Mouse (Mus musculus) CH12.LX (cell line): Measurements from ENCODE around the gene Pds5a. TPM values are rescaled to one million over a fixed set of nuclear protein-coding genes. Genes with fewer than 3 reads are reported as not detected.

Source experiments
- DNase-seq: peaks from one replicate; pipeline ENCODE4 v3.0.0-alpha.2; 2013; ENCODE audit errors: extremely low read depth
- H3K27ac ChIP-seq: 2 replicates; pipeline ENCODE4 v1.5.1; 2012; ENCODE audit warnings: low read depth, mild to moderate bottlenecking, control low read depth, moderate library complexity; ENCODE audit not compliant: insufficient read depth
- H3K27me3 ChIP-seq: replicated peaks from 2 replicates; pipeline ENCODE3; 2012; ENCODE audit warnings: inconsistent platforms
- H3K36me3 ChIP-seq, 2 experiments: replicated peaks in 1 of 2; 2 replicates each; pipeline versions ENCODE3 to v1.6.1; 2012; ENCODE audit warnings: inconsistent platforms in 1 of 2, low read length in 1 of 2, mild to moderate bottlenecking in 1 of 2, mixed read lengths in 1 of 2, moderate library complexity in 1 of 2; ENCODE audit not compliant: control insufficient read depth in 1 of 2, insufficient read depth in 1 of 2
- H3K4me1 ChIP-seq, 2 experiments: 2 replicates each; pipeline ENCODE4 v1.6.1; 2012; ENCODE audit warnings: inconsistent platforms in 1 of 2, moderate library complexity in 1 of 2; ENCODE audit not compliant: insufficient read depth in 2 of 2, control insufficient read depth in 1 of 2
- H3K4me2 ChIP-seq: 2 replicates; pipeline ENCODE4 v1.6.1; 2012; ENCODE audit warnings: low read depth, mild to moderate bottlenecking, control low read depth; ENCODE audit not compliant: poor library complexity, insufficient read depth, severe bottlenecking
- H3K4me3 ChIP-seq, 3 experiments: fragments of 150-350 bp in 1 of 3; sonication (generic) in 1 of 3; replicated peaks in 1 of 3; 2 replicates each; pipeline versions ENCODE3 to v1.5.1; 2011 to 2012; ENCODE audit warnings: low read depth in 2 of 3, low read length in 2 of 3, mild to moderate bottlenecking in 2 of 3, moderate library complexity in 2 of 3, control low read depth in 1 of 3, improper control_type of control experiment in 1 of 3, inconsistent platforms in 1 of 3, mixed read lengths in 1 of 3; ENCODE audit not compliant: poor library complexity in 1 of 3
- H3K79me2 ChIP-seq: replicated peaks from 2 replicates; pipeline ENCODE4 v1.6.1; 2012; ENCODE audit warnings: mild to moderate bottlenecking, moderate library complexity; ENCODE audit not compliant: control insufficient read depth, poor library complexity, insufficient read depth, severe bottlenecking; ENCODE audit errors: extremely low read depth
- H3K9ac ChIP-seq: 2 replicates; pipeline ENCODE4 v1.6.1; 2012; ENCODE audit warnings: low read depth, mild to moderate bottlenecking, control low read depth, moderate library complexity; ENCODE audit not compliant: insufficient read depth
- H3K9me3 ChIP-seq: replicated peaks from 2 replicates; pipeline ENCODE3; 2012; ENCODE audit warnings: low read length, inconsistent platforms, mixed read lengths
- E2F4 ChIP-seq: IDR thresholded peaks from 2 replicates; pipeline ENCODE4 v1.6.1; 2011; ENCODE audit warnings: low read depth, low read length, improper control_type of control experiment; ENCODE audit not compliant: insufficient replicate concordance
- IRF4 ChIP-seq: IDR thresholded peaks from 2 replicates; pipeline ENCODE4 v1.6.1; 2014; ENCODE audit warnings: low read depth, mild to moderate bottlenecking, inconsistent platforms, low read length, improper control_type of control experiment
- MYC ChIP-seq: IDR thresholded peaks from 2 replicates; pipeline ENCODE4 v1.6.1; 2011; ENCODE audit warnings: low read depth, mild to moderate bottlenecking, improper control_type of control experiment, low read length
- NELFE ChIP-seq: IDR thresholded peaks from 2 replicates; pipeline ENCODE4 v1.6.1; 2011; ENCODE audit warnings: low read depth, low read length, improper control_type of control experiment
- SIN3A ChIP-seq: IDR thresholded peaks from 2 replicates; pipeline ENCODE4 v1.6.1; 2012; ENCODE audit warnings: low read length, improper control_type of control experiment, inconsistent platforms
- SMC3 ChIP-seq: IDR thresholded peaks from 2 replicates; pipeline ENCODE4 v1.6.1; 2011; ENCODE audit warnings: low read depth, low read length, improper control_type of control experiment
- dilution Hi-C: fragments of 300-500 bp; cut with MboI; formaldehyde crosslinking; loops from 2 replicates; pipeline ENCODE4 v1.14.3; 2020; ENCODE audit warnings: low sequenced_read_pairs; ENCODE audit not compliant: extremely low pct_unique_long_range_greater_than_20kb, extremely low pct_ligation_motif_present
- in situ Hi-C: fragments of 300-500 bp; cut with MboI; formaldehyde crosslinking; loops from 3 replicates; pipeline ENCODE4 v1.14.3; 2019; ENCODE audit warnings: low sequenced_read_pairs, low pct_ligation_motif_present, low pct_unique_long_range_greater_than_20kb, mixed read lengths
- polyA plus RNA-seq: library from polyadenylated mRNA; unstranded; fragments of >175 nt; gene quantifications from 2 replicates; pipeline ENCODE4 v1.2.1, GENCODE M21; 2012; ENCODE audit warnings: low read depth; ENCODE audit not compliant: insufficient read length
- total RNA-seq, 2 experiments: library from RNA; depleted of rRNA; stranded (reverse); fragments of 300-350 nt in 1 of 2; fragments of >200 nt in 1 of 2; gene quantifications; 2 replicates each; pipeline ENCODE4 v1.2.3; 2012 to 2014

Gene Pds5a
- total and polyA plus RNA-seq, 3 experiments: 126 to 178 (median 140) TPM

GRCm38 (mm10) chr5:65557109-65557508 is 141.0 kb downstream of the Pds5a start:
- peaks cover 0 to 13% of the 10 kb centered on the region in 2 experiments; a peak in 1 of 4 replicates for H3K4me1 ChIP-seq
- TF ChIP-seq IRF4: no peak
- no peak for TF ChIP-seq E2F4
- TF ChIP-seq SIN3A: no peak
- TF ChIP-seq MYC: no peak
- no peak for TF ChIP-seq NELFE
- TF ChIP-seq SMC3: no peak
- TF ChIP-seq, all 38 proteins: peak for 0
- Histone ChIP-seq H3K27me3 (no peaks in the 10 kb centered on the region), H3K4me3 (no peak overlapping the region), H3K9me3 (no peaks in the 10 kb centered on the region), H3K9ac (no peak overlapping the region), H3K4me2 (no peak overlapping the region), H3K27ac (no peak overlapping the region), H3K36me3 (peaks cover 8 to 54% of the 10 kb centered on the region in 2 experiments), H3K79me2 (peaks cover 75% of the 10 kb centered on the region)
- no peak for DNase-seq
- in situ Hi-C loops: no loop called here
- dilution Hi-C loops: no loop called here

Other genes starting within 250 kb of the Pds5a start
- gene Gm43552, start 205.4 kb downstream of the Pds5a start, total RNA-seq (2012; rRNA removed): not detected in 2 replicates
- not detected in 2 replicates for gene Gm43552, start 205.4 kb downstream of the Pds5a start, total RNA-seq (2014; rRNA removed)
- 1.5 and 2.1 TPM in 2 replicates for gene Gm43552, start 205.4 kb downstream of the Pds5a start, polyA plus RNA-seq
- gene Smim14, start 161.1 kb downstream of the Pds5a start, total RNA-seq (2012; rRNA removed): 9.7 and 11.4 TPM in 2 replicates
- 46.4 and 50.2 TPM in 2 replicates for gene Smim14, start 161.1 kb downstream of the Pds5a start, total RNA-seq (2014; rRNA removed)
- 19.3 and 19.7 TPM in 2 replicates for gene Smim14, start 161.1 kb downstream of the Pds5a start, polyA plus RNA-seq
- 56.7 and 58.8 TPM in 2 replicates for gene Ube2k, start 161.0 kb downstream of the Pds5a start, total RNA-seq (2012; rRNA removed)
- gene Ube2k, start 161.0 kb downstream of the Pds5a start, total RNA-seq (2014; rRNA removed): 51.4 and 54.9 TPM in 2 replicates
- gene Ube2k, start 161.0 kb downstream of the Pds5a start, polyA plus RNA-seq: 293 and 310 TPM in 2 replicates
- 13.5 and 15.1 TPM in 2 replicates for gene N4bp2, start 65.2 kb upstream of the Pds5a start, total RNA-seq (2012; rRNA removed)
- gene N4bp2, start 65.2 kb upstream of the Pds5a start, total RNA-seq (2014; rRNA removed): 12.8 and 13.1 TPM in 2 replicates
- gene N4bp2, start 65.2 kb upstream of the Pds5a start, polyA plus RNA-seq: 15.1 and 16.4 TPM in 2 replicates
- 18.9 and 23.3 TPM in 2 replicates for gene Rhoh, start 162.9 kb upstream of the Pds5a start, total RNA-seq (2012; rRNA removed)
- gene Rhoh, start 162.9 kb upstream of the Pds5a start, total RNA-seq (2014; rRNA removed): 20.0 and 22.1 TPM in 2 replicates
- gene Rhoh, start 162.9 kb upstream of the Pds5a start, polyA plus RNA-seq: 12.1 and 13.7 TPM in 2 replicates
- gene Chrna9, start 236.6 kb upstream of the Pds5a start, total RNA-seq (2012; rRNA removed): not detected in 2 replicates
- not detected in 2 replicates for gene Chrna9, start 236.6 kb upstream of the Pds5a start, total RNA-seq (2014; rRNA removed)
- gene Chrna9, start 236.6 kb upstream of the Pds5a start, polyA plus RNA-seq: 0.57 TPM in 1 of 2 replicates, not detected in the other